Mouse (Mus musculus) neural tube, embryonic 10.5 days (tissue): ENCODE measurements at regions not wholly inside any gene's neighbourhood (a gene's known extent, or its start where the extent isn't known, plus 50 kb on each side); places are given as distances from the start of the nearest gene placed in this dataset.

ENCODE experiments used
- DNase-seq: peaks from one replicate; pipeline ENCODE4 v3.0.0-alpha.2; 2017; ENCODE audit warnings: low spot score; ENCODE audit errors: extremely low spot score

DNA sequence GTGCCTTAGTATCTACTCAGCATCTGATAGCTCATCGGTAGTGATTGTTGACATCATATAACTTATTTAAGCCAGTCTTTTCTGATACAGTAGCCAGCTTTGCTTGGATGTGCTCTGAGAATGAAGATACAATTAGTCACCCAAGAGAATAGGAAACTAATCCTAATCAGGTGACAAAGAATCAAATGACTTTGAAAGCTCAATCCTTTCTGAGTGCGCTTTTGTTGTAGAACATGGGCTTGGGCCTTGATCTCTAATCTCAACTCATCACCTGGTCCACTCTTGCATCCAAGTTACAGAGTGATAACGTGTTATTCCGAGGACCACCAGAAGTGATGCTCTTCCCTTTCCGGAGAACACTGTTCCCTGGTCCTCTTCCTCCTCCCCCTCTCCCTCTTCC, 86.9 kb upstream of the Cpm start:
- DNase-seq = no peak

DNA sequence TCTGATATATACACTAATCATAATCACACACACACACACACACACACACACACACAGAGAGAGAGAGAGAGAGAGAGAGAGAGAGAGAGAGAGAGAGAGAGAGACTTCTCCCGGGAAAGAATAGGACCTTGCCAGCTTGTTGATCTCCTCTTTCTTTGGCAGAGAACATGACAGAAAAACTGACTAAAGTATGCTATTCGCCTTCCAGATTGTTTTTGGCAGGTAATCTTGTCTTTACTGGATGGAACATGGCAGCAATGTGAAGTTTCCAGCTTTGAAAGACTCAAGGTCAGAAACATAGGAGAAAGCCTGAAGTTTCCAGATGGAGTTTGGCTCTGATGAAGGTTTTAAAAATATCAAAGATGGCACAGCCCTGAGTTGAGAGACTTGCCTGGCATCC, 87.8 kb upstream of the Cpm start:
- DNase-seq = no peak

DNA sequence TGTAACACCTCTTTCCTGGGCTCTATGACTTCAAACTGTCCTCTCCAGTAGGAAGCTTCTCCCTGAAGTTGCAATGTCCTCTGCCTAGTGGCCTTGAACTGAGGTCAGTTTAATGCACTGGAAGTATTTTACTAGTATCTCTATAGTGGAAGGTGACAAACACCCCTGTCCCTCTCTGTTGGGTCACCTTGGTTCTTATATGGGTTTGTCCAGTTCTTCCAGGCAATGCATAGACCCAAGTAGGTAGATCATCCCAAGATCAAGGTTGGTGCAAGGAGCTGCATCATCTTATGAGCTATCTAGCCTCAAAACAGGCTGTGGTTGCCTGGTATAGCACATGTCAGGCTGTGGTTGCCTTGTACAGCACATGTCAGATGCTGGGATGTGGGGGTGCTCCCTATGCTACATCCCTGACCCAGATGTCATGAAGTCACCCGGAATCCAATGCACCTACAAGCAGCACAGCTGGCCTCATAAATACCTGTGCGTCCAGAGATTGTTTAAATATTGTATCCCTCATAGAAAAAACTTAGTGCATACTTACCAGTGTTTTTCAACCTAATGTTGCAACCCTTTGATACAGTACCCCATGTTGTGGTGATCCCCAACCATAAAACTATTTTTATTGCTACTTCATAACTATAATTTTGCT, 88.4 kb upstream of the Cpm start:
- DNase-seq = no peak

DNA sequence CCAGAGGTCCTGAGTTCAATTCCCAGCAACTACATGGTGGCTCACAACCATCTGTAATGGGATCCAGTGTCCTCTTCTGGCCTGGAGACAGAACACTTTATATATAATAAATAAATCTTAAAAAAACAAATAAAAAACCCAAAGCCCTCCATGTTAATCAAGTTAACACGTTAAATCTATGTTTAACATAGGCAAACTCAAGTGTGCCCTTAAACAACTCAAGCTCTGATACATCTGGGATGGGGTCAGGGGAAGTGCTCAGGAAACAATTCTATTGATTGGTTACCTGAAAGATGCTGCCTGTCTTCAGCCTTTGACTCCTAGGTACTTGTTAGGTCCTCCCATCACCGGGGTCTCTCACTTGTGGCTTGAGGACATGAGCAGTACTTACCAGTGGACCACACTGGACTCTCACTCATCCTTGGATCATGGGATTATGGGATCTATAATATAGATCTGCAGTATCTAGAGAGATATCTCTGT, 89.1 kb upstream of the Cpm start:
- DNase-seq = no peak

DNA sequence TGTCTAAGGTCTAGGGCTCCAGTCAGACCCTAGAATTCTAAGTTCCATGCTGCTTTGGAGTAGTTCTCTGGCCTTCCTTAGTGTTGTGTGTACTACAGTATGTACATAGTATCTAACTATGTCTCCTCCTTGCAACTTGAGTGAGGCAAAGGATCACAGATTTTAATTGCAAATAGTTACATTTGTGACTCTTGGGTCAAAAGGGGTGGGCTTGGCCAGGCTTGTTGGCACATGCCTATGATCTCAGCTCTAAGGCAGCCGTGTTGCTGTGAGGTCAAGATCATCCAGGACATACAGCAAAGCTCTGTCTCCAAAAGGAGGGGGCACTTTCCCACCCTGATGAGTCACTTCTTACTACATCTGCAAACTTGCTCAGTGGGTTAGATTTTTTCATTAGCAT, 89.8 kb upstream of the Cpm start:
- no peak for DNase-seq

DNA sequence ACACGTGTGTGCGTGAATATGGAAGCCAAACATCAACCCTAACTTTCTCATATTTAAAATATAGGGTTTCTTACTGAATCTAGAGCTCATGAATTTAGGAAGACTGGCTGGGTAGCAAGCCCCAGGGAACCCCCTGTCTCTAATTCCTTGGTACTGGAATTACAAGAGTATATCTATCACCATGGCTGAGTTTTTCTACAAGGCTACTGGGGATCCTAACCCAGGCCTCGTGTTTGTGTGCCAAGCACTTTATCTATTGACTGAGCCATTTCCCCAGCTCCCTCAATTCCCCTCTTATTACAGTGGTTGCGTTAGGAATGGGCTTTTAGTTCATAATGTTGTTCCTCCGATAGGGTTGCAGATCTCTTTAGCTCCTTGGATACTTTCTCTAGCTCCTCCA, 90.6 kb upstream of the Cpm start:
- DNase-seq = no peak

DNA sequence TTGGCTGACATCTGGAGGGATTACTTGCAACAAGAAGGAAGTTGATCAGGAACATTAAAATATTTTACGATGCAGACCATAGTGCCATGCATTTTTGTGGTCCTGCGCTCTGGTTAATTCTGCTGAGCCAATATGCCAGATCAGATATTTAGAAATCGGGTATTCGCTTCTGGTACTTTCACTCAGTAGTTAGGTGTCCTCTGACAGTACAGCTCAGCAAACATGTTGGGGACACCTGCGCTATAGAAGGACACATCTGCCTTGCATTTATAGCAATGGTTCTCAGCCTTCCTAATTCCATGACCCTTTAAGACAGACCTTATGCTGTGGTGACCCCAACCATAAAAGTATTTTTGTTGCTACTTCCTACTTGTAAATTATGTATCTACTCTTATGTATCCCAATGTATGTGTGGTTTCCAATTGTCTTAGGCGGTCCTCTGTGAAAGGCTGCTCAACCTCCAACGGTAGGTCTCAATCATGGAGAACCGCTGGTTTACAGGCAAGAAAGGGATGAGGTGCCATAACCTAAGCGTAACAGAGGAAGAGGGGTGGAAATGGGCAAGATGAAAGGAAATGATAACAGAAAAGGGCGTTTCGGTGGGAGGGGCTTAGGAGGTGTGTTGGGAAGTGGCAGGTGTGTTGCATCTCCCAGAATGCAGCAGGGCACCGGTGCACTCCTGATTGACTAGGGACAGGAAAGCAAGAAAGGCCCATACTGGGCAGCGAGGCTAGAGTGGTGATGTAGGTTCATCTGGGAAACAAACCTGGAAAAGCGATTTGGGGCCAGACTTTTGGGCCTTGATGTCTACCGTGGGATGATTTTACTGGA, 92.3 kb upstream of the Cpm start:
- no peak for DNase-seq

DNA sequence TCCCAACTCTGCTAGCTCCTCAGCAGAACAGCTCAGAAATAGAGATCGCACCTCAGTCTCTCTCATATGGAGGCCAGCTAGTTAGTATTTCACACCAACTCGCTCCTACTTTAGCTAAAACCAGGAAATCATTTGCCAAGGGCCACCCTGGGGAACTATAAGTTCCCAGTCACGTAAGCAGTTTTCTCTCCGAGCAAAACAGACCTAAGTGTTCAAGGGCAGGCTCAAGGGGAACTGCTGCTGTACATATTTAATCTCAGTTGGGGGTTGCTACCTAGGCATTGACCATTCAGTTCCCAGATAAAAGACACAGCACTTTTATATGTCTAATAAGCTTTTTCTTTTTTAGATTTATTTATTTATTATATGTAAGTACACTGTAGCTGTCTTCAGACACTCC, 93.5 kb upstream of the Cpm start:
- no peak for DNase-seq

DNA sequence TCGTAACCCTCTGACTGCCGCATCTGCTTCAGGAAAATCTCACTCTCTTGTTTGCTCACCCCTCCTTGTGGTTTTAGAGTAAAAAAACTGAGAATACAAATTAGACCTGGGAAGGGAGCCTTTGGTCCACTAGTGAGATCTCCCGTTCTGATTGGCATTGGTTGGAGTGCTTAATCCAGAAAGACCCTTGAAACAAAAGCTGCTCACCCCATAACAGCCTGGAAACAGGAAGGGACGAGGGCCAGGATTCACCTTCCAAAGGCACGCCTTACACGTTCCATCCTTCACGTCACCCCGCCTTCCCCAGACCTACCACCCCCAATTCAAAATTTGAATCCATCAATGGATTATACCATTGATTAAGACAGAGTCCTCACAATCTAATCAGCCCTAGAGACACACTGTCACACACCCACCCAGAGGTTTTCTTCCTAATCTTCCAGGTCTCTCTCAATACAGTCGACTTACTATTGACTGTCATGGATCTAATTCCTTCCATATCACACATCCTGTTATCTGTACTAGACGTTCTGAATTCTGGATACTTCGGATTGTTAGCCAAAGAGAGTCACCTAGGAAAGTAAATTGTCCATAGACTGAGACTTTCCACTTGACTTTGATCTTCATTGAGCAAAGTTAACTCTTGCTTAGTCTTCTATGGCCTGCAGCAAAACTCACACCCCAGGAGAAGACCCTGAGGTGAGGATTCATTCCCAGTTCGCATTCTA, 94.1 kb upstream of the Cpm start:
- no peak for DNase-seq

DNA sequence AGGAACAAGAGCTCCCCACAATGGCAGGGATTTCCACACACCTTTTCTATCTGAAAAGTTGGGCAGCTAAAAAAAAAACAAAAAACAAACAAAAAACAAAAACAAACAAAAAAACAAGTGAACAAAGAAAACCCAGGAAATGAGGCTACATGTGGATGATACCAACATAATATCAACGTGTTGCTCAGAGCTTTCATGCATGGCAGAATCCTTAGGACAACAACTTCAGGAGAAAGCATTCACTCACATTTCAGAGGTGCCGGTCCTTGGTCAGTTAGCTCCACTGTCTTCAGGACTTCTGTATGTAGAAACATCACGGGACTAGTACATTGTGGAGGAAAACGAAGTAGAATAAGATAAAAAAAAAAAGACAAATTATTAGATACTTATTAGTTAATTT, 94.8 kb upstream of the Cpm start:
- DNase-seq = no peak

DNA sequence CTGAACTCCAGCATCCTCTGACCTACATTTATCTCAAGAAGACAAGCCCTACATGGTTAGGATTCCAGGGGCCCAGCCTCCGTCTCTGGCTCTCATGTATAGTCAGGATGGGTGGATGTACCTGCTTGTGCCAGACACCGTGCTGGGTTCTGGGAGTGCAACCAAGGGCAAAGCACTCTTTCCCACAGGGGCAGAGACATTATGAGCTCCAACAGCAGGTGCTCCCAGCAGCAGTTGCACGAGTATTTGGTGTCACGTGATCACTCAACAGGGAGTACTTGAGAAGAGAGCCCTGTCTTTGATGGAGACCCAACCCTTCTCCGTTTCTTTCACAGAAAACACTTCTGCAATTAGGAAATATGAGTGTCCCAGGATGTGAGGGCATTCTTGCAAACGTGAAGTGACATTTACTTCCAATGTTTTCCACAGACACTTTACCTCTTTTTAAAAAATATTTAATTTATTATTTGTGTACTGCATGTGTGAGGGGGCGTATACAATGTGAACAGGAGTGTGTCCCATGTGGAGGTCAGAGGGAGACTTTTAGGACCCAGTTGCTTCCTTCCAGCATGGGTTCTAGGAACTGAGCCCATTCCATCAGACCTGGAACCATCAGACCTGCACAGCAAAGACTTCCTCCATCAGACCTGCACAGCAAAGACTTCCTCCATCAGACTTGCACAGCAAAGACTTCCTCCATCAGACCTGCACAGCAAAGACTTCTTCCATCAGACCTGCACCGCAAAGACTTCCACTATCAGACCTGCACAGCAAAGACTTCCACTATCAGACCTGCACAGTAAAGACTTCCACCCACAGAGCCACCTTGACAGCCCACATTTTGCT, 95.5 kb upstream of the Cpm start:
- no peak for DNase-seq

DNA sequence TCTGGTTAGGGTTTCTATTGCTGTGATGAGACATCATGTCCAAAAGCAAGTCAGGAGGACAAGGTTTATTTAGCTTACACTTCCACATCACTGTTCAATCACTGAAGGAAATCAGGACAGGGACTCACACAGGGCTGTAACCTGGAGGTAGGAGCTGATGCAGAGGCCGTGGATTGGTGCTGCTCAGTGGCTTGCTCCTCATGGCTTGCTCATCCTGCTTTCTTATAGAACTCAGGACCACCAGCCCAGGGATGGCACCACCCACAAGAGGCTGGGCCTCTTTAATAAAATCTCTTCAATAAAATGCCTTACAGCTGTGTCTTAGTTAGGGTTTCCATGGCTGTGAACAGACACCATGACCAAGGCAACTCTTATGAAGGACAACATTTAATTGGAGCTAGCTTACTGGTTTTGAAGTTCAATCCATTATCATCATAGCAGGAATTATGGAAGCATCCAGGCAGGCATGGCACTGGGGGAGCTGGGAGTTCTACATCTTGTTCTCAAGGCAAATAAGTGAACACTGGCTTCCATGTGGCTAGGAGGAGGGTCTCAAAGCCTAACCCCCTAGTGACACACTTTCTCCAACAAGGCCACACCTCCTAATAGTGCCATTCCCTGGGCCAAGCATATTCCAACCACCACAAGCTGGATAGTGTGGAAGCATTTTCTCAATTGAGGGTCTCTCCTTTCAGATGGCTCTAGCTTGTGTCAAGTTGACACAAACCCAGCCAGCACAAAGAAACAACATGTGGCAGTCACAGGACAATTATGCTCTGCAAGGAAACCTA, 96.4 kb upstream of the Cpm start:
- DNase-seq = no peak

DNA sequence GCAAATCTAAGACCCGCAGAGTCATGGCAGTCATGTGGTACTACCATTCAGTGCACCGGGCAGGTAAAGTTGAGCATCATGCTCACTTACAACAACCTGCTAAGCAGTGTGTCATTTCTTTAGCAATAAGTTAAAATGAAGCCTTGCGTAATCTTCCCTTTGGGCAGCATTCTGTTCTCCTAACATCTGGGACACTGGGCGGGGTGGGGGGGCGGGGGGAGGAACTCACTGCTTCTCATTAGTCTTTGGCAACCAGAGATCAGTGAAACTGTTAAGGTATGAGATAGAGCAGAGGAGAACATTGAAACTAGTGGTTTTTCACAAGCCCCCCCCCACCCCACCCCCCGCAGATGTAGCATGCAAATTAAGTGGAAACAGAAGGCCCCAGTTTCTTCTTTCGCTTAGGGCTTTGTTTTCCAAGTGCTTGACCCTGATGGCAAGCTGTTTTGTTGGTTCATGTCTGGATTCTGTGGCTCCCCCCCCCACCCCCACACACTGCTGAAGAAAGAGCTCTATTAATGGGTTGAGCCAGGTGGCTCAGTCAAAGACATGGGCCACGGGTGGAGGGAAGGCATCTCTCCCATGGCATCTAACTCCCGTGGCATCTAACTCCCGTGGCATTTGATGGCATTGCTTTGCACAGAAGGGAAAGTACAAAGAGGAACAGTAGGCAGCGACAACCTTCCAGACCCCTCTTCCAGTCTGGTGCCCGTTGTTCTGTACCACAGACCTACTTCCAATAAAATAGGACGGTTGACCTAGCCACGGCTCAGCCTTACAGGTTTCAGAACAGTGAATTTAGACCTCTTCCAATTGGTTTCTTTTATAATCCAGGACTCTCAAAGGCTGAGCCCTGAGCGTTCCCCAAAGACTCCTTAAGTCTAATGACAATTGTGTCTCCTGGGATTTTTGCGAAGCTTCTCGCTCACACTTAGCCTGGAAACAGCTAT, 97.2 kb upstream of the Cpm start:
- no peak for DNase-seq

DNA sequence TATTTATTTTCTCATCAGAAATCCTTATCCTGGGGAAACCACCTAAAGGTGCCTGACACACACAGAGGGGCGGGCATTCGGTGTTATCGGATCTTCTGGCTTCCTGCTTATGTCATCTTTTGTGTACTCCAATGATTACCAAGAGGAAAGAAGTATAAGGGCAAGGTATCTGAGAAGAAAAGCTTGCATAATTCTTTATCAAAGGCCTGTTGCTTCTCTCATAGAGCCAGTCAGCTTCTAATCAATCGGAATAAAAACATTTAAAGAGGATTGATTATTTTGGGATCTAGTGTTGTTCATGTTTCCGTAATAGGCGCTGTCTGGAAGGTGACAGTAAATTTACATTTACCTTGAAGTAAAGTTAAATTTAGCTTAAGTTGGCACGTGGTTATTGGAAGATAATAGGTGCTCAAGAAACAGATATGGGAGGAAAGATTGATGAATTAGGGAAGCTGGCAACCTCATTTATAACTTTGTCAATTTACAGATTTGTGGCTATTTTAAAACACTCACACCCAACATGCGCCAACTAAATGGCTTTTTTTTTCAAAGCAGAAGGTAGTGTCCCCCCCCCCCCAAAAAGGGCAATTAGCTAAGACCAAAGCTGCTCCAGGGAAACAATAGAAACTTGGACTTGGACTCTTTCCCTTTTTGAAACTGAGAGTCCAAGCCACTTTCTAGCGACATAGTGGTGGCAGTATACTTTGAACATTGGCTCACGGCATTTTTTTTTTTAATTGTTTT, 98.3 kb upstream of the Cpm start:
- no peak for DNase-seq

DNA sequence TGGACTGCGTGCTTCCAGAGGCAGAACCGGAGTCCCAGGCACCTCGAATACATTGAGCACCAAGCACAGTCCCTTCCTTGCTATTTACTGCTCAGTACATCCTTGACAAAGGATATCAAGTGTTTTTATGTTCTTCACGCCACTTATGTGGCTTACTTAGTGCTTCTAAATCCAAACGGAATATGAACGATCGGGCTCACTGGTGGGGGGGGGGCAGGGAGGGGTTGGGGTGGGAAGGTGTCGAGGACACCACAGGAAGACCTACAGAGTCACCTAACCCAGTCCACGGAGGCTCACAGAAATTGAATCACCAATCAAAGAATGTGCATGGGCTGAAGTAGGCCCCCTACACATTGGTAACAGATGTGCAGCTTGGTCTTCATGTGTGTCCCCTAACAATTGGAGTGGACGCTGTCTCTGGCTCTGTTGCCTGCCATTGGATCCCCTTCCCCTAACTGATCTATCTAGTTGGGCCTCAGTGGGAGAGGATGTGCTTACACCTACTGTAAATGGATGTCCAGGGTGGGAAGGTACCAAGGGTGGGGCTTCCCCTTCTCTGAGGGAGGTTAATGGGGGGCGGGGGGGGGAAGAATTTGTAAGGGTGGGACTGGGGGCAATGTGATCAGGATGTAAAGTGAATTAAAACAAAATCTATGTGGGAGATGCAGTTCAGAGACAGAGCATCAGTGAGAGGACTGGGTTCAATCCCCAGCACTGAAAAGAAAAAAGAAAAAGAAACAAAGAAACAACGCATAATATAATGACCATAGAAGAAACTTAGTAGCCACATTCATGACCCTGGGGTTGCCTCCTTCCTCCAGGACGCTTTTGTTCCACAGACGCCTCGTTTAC, 99.1 kb upstream of the Cpm start:
- no peak for DNase-seq

DNA sequence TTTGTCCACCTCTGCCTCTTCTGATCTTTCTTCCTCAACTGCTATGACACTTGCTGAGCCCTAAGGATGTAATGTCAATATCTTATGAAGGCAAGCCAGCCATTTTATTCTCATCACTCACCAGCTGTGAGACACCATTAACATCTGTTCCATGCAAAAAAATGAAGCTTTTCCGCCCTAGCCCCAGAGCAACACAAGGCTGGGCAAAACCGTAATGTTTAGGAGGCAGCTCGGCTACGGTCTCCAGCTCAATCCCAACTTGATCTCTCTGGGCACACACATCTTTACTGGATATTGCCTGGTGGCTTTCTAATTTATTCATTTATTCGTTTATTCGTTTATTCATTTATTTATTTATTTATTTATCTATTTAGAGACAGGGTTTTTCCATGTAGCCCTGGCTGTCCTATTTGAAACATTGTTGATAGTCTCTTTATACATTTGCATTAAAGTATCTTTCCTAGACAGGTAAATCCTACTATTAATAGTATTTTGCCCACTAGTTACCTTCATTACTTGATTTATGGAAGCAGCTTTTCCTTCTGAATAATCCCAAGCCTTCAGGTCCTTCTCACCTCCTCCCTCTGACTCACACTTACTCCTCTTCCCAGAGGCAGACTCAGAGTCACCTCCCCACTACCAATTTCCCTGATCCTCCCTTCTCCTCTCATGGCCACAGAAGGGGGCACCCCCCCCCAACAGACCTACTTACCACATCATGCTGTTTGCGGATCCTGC, 99.9 kb upstream of the Cpm start:
- no peak for DNase-seq

DNA sequence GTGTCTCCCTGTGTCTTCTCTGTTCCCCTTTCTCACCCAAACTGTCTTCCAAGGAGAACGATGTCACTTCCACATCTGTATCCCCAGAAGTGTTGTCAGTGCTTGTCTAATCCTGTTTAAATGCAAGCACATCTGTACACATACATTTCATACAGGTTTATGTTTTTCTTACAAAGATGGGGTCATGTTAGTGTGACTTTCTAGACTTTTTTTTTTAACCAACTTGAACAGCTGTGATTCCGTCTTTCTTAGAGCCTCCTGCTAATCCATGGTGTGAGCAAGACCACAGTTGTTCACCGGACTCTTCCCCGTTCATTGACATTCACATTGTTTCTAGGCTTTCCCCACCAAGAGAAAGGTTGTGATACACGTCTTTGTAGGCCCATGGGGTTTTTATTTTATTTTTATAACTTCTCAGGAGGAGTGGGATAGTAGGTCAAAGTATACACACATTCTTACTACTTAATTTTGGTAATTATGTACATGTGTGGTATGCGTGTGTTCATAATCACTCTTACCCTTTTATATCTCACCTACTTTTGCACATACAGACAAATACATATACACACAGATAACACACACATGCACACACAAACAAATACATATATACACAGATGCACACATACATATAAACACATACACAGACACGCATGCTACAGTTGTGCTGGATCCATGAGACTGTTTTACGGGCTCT, 100.6 kb upstream of the Cpm start:
- no peak for DNase-seq
